Mouse (Mus musculus): ENCODE measurements at regions not wholly inside any gene's neighbourhood (a gene's known extent, or its start where the extent isn't known, plus 50 kb on each side); places are given as distances from the start of the nearest gene placed in this dataset.

- TF ChIP-seq CTCF (IDR thresholded peaks at IDR 0.05; ENCODE audit: low read depth, low read length) (no peak), POLR2A (IDR thresholded peaks at IDR 0.05; ENCODE audit: borderline replicate concordance, low read depth, low read length) (no peak)
Observed at GRCm38 (mm10) chr3:148602730-148603255, 387.6 kb downstream of the Adgrl2 start.
